Mouse (Mus musculus): ENCODE data around the gene Mb. TPM values are rescaled to one million over a fixed set of nuclear protein-coding genes. Genes with fewer than 3 reads are reported as not detected.

The Mb gene
- polyA plus RNA-seq, 1 experiment from 2014 or later = 2.2 TPM

- no peaks in the 10 kb centered on the region for H3K9me3 ChIP-seq (ENCODE audit: control insufficient read depth, low read length)
- no peak overlapping the region for H3K9ac ChIP-seq (ENCODE audit: low read length)
- no peaks in the 10 kb centered on the region for H3K27me3 ChIP-seq (ENCODE audit: control insufficient read depth, insufficient read depth, low read length)
- H3K4me1 ChIP-seq (ENCODE audit: control insufficient read depth, insufficient read depth, low read length) = no peaks in the 10 kb centered on the region
- ATAC-seq (ENCODE audit: insufficient number of reproducible peaks, low FRiP score, low TSS enrichment, low read depth) (no peak), DNase-seq (ENCODE audit: low spot score) (peak; percentile 64)
- H3K4me3 ChIP-seq (ENCODE audit: low read depth, low read length) = no peak overlapping the region
- no peak overlapping the region for H3K27ac ChIP-seq (replicated peaks; ENCODE audit: low read depth, low read length)
- WGBS = 21% methylated on average over 3 of the region's 3 CpGs
- no peak overlapping the region for H3K4me2 ChIP-seq (ENCODE audit: low read depth, severe bottlenecking)
- H3K36me3 ChIP-seq (ENCODE audit: control insufficient read depth, insufficient read depth, low read length) = no peaks in the 10 kb centered on the region
Measured at GRCm38 (mm10) chr15:77003868-77004215, 46.6 kb downstream of the Mb start.

DNA sequence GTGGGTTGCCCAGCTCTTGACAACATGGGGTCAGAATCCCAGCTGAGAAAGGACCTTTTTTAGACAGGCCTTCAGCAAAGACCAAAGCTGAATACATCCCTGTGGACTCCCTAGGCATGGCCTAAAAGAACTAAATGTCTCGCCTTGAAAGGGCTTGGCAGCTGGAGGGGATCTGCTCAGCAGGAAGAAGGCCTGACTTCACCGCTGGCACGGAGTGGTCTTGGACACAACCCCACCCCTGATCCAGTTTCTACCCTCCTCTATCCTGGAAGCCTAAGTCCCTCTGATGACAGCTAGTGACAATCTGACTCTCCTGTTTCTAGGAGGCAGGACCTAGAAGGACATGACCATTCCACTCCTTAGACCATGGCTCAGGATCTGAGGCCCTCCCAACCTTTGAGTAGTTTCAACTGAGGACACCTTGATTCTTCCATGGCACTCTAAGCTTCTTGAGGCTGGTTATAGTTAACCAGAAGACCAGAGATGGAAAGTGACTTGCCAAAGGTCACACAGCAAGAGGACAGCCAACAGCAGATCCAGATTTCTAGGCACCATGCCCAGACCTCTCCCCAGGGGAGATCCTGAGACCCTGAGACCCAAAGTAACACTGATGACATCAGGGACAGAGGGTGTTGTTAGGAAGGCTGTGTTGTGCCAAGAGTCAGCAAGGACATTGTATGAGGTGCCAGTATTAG is 47.1 kb downstream of the Mb start:
- Histone ChIP-seq H3K27me3 (ENCODE audit: control insufficient read depth, insufficient read depth, low read length) (no peaks in the 10 kb centered on the region), H3K4me2 (ENCODE audit: low read depth, severe bottlenecking) (no peak overlapping the region), H3K27ac (replicated peaks; ENCODE audit: low read depth, low read length) (no peak overlapping the region), H3K9ac (ENCODE audit: low read length) (no peak overlapping the region), H3K4me3 (ENCODE audit: low read depth, low read length) (no peak overlapping the region), H3K4me1 (ENCODE audit: control insufficient read depth, insufficient read depth, low read length) (no peaks in the 10 kb centered on the region), H3K36me3 (ENCODE audit: control insufficient read depth, insufficient read depth, low read length) (no peaks in the 10 kb centered on the region), H3K9me3 (ENCODE audit: control insufficient read depth, low read length) (no peaks in the 10 kb centered on the region)
- WGBS = 80% methylated on average over 3 of the region's 3 CpGs
- ATAC-seq (ENCODE audit: insufficient number of reproducible peaks, low FRiP score, low TSS enrichment, low read depth) = no peak
- no peak for DNase-seq (ENCODE audit: low spot score)

DNA sequence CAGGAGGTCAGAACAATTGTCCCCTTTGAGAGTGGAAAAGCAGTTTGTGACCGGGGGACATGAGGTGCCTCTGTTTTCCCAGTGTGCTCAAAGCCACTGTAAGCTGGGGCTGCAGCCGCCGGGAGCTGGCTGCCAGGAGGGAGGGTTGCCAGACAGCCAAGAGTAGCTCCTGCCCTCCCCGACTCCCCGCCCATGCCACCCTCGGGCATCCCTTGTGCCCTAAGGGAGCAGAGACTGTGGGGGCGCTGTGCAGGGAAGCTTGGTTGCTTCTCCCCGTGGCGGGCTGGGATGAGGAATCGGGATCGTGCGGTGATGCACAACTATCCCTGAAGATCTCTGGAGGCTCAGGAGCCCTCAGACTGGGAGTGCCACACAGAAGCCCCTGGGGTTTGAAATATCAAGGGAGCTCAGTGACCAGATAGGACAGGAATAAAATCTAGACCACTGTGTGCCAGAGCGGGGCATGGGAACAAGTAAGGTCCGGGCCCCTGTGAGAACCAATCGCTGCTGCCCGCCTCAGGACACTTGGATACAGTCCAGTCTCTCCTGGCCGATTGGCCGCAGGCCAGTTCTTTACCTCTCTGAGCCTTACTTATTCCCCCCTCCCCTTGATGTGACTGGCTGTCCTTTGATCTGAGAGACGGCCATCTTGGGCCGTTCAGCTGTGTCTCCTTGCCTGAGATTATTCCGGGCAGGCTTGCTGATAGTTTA is 51.4 kb downstream of the Mb start:
- DNase-seq (ENCODE audit: low spot score) (no peak), ATAC-seq (ENCODE audit: insufficient number of reproducible peaks, low FRiP score, low TSS enrichment, low read depth) (no peak)
- Histone ChIP-seq H3K9ac (ENCODE audit: low read length) (no peak overlapping the region), H3K4me2 (ENCODE audit: low read depth, severe bottlenecking) (no peak overlapping the region), H3K4me3 (ENCODE audit: low read depth, low read length) (no peak overlapping the region), H3K27ac (replicated peaks; ENCODE audit: low read depth, low read length) (no peak overlapping the region), H3K4me1 (ENCODE audit: control insufficient read depth, insufficient read depth, low read length) (no peaks in the 10 kb centered on the region), H3K9me3 (ENCODE audit: control insufficient read depth, low read length) (no peaks in the 10 kb centered on the region), H3K36me3 (ENCODE audit: control insufficient read depth, insufficient read depth, low read length) (no peaks in the 10 kb centered on the region), H3K27me3 (ENCODE audit: control insufficient read depth, insufficient read depth, low read length) (no peaks in the 10 kb centered on the region)
- 53% methylated on average over 21 of the region's 21 CpGs for WGBS

DNA sequence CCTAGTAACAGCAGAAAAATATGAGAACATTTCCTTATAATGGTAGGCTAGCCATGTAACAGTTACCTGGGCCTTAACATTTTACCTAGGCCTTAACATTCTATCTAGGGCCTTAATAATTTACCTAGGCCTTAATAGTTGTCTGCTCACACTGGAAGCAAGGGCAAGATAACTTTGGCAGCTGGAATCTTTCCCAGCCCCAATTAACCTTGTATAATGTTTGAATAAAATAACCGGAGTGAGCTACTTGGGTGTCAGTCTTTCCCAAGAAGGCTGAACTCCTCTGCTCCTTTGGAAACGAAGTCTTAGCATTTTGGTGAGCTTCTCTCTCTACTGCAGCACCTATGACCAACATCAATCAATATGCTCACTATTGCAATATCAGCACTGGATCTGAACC is 52.4 kb downstream of the Mb start:
- Histone ChIP-seq H3K4me3 (ENCODE audit: low read depth, low read length) (no peak overlapping the region), H3K4me1 (ENCODE audit: control insufficient read depth, insufficient read depth, low read length) (no peaks in the 10 kb centered on the region), H3K9me3 (ENCODE audit: control insufficient read depth, low read length) (no peaks in the 10 kb centered on the region), H3K36me3 (ENCODE audit: control insufficient read depth, insufficient read depth, low read length) (no peaks in the 10 kb centered on the region), H3K27me3 (ENCODE audit: control insufficient read depth, insufficient read depth, low read length) (no peaks in the 10 kb centered on the region), H3K4me2 (ENCODE audit: low read depth, severe bottlenecking) (no peak overlapping the region), H3K27ac (replicated peaks; ENCODE audit: low read depth, low read length) (no peak overlapping the region), H3K9ac (ENCODE audit: low read length) (no peak overlapping the region)
- WGBS = 84% methylated on average over 2 of the region's 2 CpGs
- ATAC-seq (ENCODE audit: insufficient number of reproducible peaks, low FRiP score, low TSS enrichment, low read depth) (no peak), DNase-seq (ENCODE audit: low spot score) (no peak)

DNA sequence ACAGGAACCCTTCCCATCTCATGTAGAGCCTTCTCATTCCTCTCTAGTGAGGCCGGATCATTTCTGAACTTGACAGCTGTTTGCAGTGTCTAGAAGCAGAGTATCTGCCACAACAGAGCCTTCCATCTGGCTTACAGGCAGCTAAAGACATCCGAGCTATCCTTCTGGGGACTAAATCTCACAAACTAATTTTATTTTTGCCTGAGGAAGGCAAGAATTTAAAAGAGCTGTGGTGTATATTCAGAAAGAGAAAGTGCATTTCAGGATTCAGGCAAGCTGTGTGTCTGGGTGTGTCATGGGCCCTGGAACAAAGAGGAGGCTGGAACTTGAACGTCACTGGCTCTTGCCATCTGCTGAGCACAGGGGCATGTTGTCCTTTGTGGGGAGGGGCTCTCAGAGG is 56.1 kb downstream of the Mb start:
- no peak for ATAC-seq (ENCODE audit: insufficient number of reproducible peaks, low FRiP score, low TSS enrichment, low read depth)

DNA sequence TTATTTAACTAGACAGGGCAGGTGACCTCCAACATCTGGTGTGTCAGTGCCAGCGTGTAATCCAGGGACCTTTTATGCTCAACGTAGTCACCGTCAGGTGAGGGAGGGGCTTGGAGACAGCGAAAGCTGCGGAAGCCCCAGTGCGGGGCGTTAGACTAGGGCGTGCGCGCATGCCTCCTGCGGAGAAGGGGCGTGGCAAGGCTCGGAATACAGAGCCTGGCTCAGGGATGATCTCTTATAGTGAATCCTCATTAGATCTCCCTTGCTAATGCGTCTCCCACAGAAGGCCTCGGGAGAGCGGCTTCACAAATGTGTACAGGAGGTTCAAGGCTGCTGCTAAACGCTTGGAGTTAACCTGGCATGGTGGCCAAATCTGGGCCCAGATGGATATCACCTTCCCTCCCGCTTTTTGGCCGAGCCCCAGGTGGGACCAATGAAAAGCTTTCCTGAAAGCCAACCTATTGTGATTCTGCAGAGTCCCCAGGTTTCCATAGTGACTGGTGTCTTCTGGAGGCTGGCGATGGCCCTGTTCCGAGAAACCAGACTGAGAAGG is 62.9 kb downstream of the Mb start:
- H3K4me2 ChIP-seq (ENCODE audit: low read depth, severe bottlenecking) = peak overlapping the region; percentile 50
- peak overlapping the region; percentile 25; the same call in 1 of the 2 replicates for H3K4me3 ChIP-seq (ENCODE audit: low read depth, low read length)
- H3K27me3 ChIP-seq (ENCODE audit: control insufficient read depth, insufficient read depth, low read length) = no peaks in the 10 kb centered on the region; the same call in 1 of the 2 replicates
- 0 out of 2 replicates have a peak, but pooled peaks cover 3% of the 10 kb centered on the region for H3K4me1 ChIP-seq (ENCODE audit: control insufficient read depth, insufficient read depth, low read length)
- H3K9me3 ChIP-seq (ENCODE audit: control insufficient read depth, low read length) = no peaks in the 10 kb centered on the region
- no peak for ATAC-seq (ENCODE audit: insufficient number of reproducible peaks, low FRiP score, low TSS enrichment, low read depth)
- peak; percentile 51 for DNase-seq (ENCODE audit: low spot score)
- peak overlapping the region; percentile 35; the same call in 1 of the 2 replicates for H3K9ac ChIP-seq (ENCODE audit: low read length)
- H3K27ac ChIP-seq (replicated peaks; ENCODE audit: low read depth, low read length) = no peak overlapping the region
- H3K36me3 ChIP-seq (ENCODE audit: control insufficient read depth, insufficient read depth, low read length) = no peaks in the 10 kb centered on the region
- WGBS = 5% methylated on average over 21 of the region's 21 CpGs

More for the DNA sequence above, 56.1 kb downstream of the Mb start:
- DNase-seq (ENCODE audit: low spot score) = no peak
- H3K4me3 ChIP-seq (ENCODE audit: low read depth, low read length) = no peak overlapping the region
- no peaks in the 10 kb centered on the region for H3K4me1 ChIP-seq (ENCODE audit: control insufficient read depth, insufficient read depth, low read length)
- H3K9ac ChIP-seq (ENCODE audit: low read length) = no peak overlapping the region
- H3K27ac ChIP-seq (replicated peaks; ENCODE audit: low read depth, low read length) = no peak overlapping the region
- no peak overlapping the region for H3K4me2 ChIP-seq (ENCODE audit: low read depth, severe bottlenecking)
- H3K36me3 ChIP-seq (ENCODE audit: control insufficient read depth, insufficient read depth, low read length) = no peaks in the 10 kb centered on the region
- WGBS = 87% methylated on average over 3 of the region's 3 CpGs
- no peaks in the 10 kb centered on the region for H3K9me3 ChIP-seq (ENCODE audit: control insufficient read depth, low read length)
- H3K27me3 ChIP-seq (ENCODE audit: control insufficient read depth, insufficient read depth, low read length) = no peaks in the 10 kb centered on the region

- WGBS = 15% methylated on average over 11 of the region's 11 CpGs
- Histone ChIP-seq H3K36me3 (ENCODE audit: control insufficient read depth, insufficient read depth, low read length) (no peaks in the 10 kb centered on the region), H3K27ac (replicated peaks; ENCODE audit: low read depth, low read length) (no peak overlapping the region), H3K4me3 (ENCODE audit: low read depth, low read length) (peak overlapping the region; percentile 25; the same call in 1 of the 2 replicates), H3K27me3 (ENCODE audit: control insufficient read depth, insufficient read depth, low read length) (no peaks in the 10 kb centered on the region; the same call in 1 of the 2 replicates), H3K4me1 (ENCODE audit: control insufficient read depth, insufficient read depth, low read length) (0 out of 2 replicates have a peak, but pooled peaks cover 3% of the 10 kb centered on the region), H3K9ac (ENCODE audit: low read length) (peak overlapping the region; percentile 35; the same call in 1 of the 2 replicates), H3K9me3 (ENCODE audit: control insufficient read depth, low read length) (no peaks in the 10 kb centered on the region), H3K4me2 (ENCODE audit: low read depth, severe bottlenecking) (peak overlapping the region; percentile 50)
- ATAC-seq (ENCODE audit: insufficient number of reproducible peaks, low FRiP score, low TSS enrichment, low read depth) (no peak), DNase-seq (ENCODE audit: low spot score) (no peak)
Measured at GRCm38 (mm10) chr15:76987137-76987536, 63.3 kb downstream of the Mb start.

- Histone ChIP-seq H3K4me3 (ENCODE audit: low read depth, low read length) (no peak overlapping the region), H3K9me3 (ENCODE audit: control insufficient read depth, low read length) (no peaks in the 10 kb centered on the region), H3K9ac (ENCODE audit: low read length) (no peak overlapping the region), H3K4me1 (ENCODE audit: control insufficient read depth, insufficient read depth, low read length) (0 out of 2 replicates have a peak, but pooled peaks cover 3% of the 10 kb centered on the region), H3K36me3 (ENCODE audit: control insufficient read depth, insufficient read depth, low read length) (no peaks in the 10 kb centered on the region), H3K27ac (replicated peaks; ENCODE audit: low read depth, low read length) (no peak overlapping the region), H3K27me3 (ENCODE audit: control insufficient read depth, insufficient read depth, low read length) (no peaks in the 10 kb centered on the region; the same call in 1 of the 2 replicates), H3K4me2 (ENCODE audit: low read depth, severe bottlenecking) (no peak overlapping the region)
- DNase-seq (ENCODE audit: low spot score) (no peak), ATAC-seq (ENCODE audit: insufficient number of reproducible peaks, low FRiP score, low TSS enrichment, low read depth) (no peak)
- 59% methylated on average over 3 of the region's 3 CpGs for WGBS
Measured at GRCm38 (mm10) chr15:76982745-76983144, 67.7 kb downstream of the Mb start.

All from limb, embryonic 11.5 days (tissue).